Mouse (Mus musculus) stomach, postnatal 0 days (tissue): ENCODE measurements around the gene Zfhx3. TPM values are rescaled to one million over a fixed set of nuclear protein-coding genes. Genes with fewer than 3 reads are reported as not detected.

Experiments
- ATAC-seq: fragments of 200-750 bp; cut with Nextera tagmentation; 2 replicates; pipeline ENCODE4 v1.8.0; 2017; ENCODE audit not compliant: low FRiP score, low TSS enrichment
- DNase-seq: peaks from one replicate; pipeline ENCODE4 v3.0.0-alpha.2; 2016; ENCODE audit warnings: low spot score
- H3K27ac ChIP-seq: fragments of 300-500 bp; sonication (generic); replicated peaks from 2 replicates; pipeline ENCODE4 v1.5.1; 2014; ENCODE audit warnings: mild to moderate bottlenecking, control low read depth
- H3K27me3 ChIP-seq: fragments of 300-500 bp; sonication (generic); 2 replicates; pipeline ENCODE4 v1.6.1; 2014; ENCODE audit warnings: low read length; ENCODE audit not compliant: control insufficient read depth, insufficient read depth
- H3K36me3 ChIP-seq: fragments of 300-500 bp; sonication (generic); 2 replicates; pipeline ENCODE4 v1.6.1; 2014; ENCODE audit warnings: low read length, mixed read lengths; ENCODE audit not compliant: control insufficient read depth, insufficient read depth
- H3K4me1 ChIP-seq: fragments of 300-500 bp; sonication (generic); replicated peaks from 2 replicates; pipeline ENCODE4 v1.6.1; 2014; ENCODE audit warnings: antibody characterized with exemption; ENCODE audit not compliant: control insufficient read depth, insufficient read depth
- H3K4me2 ChIP-seq: fragments of 300-500 bp; sonication (generic); replicated peaks from 2 replicates; pipeline ENCODE4 v1.6.1; 2014; ENCODE audit warnings: low read depth, mild to moderate bottlenecking, control low read depth, moderate library complexity
- H3K4me3 ChIP-seq: fragments of 300-500 bp; sonication (generic); 2 replicates; pipeline ENCODE4 v1.5.1; 2014; ENCODE audit warnings: low read depth, low read length, control low read depth
- H3K9ac ChIP-seq: fragments of 300-500 bp; sonication (generic); 2 replicates; pipeline ENCODE4 v1.6.1; 2014; ENCODE audit warnings: mild to moderate bottlenecking, low read length, control low read depth, mixed read lengths
- H3K9me3 ChIP-seq: fragments of 300-500 bp; sonication (generic); 2 replicates; pipeline ENCODE4 v1.6.1; 2016; ENCODE audit warnings: low read length; ENCODE audit not compliant: control insufficient read depth
- CTCF ChIP-seq: IDR thresholded peaks from 2 replicates; pipeline ENCODE4 v1.5.1; 2016; ENCODE audit warnings: antibody characterized with exemption, low read depth, mild to moderate bottlenecking, moderate library complexity
- EP300 ChIP-seq: optimal IDR thresholded peaks from 2 replicates; pipeline ENCODE3; 2016; ENCODE audit warnings: antibody characterized with exemption
- WGBS: fragments of 180-500 bp; shearing (Covaris S2); extraction: QIAGEN DNeasy Blood & Tissue Kit; methylation state at CpG from one replicate; pipeline ENCODE4 v1.1.7; 2014; 5-methylcytosine and 5-hydroxymethylcytosine counted together
- polyA plus RNA-seq: library from polyadenylated mRNA; unstranded; fragments of >200 nt; fragmentation: Nextera tagmentation; extraction: Ambion mirVana; gene quantifications from 2 replicates; pipeline ENCODE4 v1.2.1, GENCODE M21; 2015

Gene Zfhx3
- polyA plus RNA-seq, 1 experiment from 2014 or later: 4.6 TPM

GRCm38 (mm10) chr8:108529421-108529820 is 587.0 kb downstream of the Zfhx3 start:
- H3K9ac ChIP-seq: no peak overlapping the region
- TF ChIP-seq CTCF (no peak), EP300 (no peak)
- H3K9me3 ChIP-seq: no peaks in the 10 kb centered on the region
- no peak overlapping the region for H3K4me2 ChIP-seq
- no peak overlapping the region for H3K27ac ChIP-seq
- no peaks in the 10 kb centered on the region for H3K27me3 ChIP-seq
- no peak overlapping the region for H3K4me3 ChIP-seq
- DNase-seq (no peak), ATAC-seq (no peak)
- 95% methylated on average over 7 of the region's 7 CpGs for WGBS
- H3K4me1 ChIP-seq: no peaks in the 10 kb centered on the region
- no peaks in the 10 kb centered on the region for H3K36me3 ChIP-seq

- H3K36me3 ChIP-seq: no peaks in the 10 kb centered on the region
- H3K9ac ChIP-seq: no peak overlapping the region
- H3K27me3 ChIP-seq: no peaks in the 10 kb centered on the region
- no peaks in the 10 kb centered on the region for H3K4me1 ChIP-seq
- H3K27ac ChIP-seq: no peak overlapping the region
- 80% methylated on average over 16 of the region's 16 CpGs for WGBS
- TF ChIP-seq CTCF: no peak
- no peak for TF ChIP-seq EP300
- H3K4me2 ChIP-seq: no peak overlapping the region
- DNase-seq (no peak), ATAC-seq (no peak)
- no peak overlapping the region for H3K4me3 ChIP-seq
- no peaks in the 10 kb centered on the region for H3K9me3 ChIP-seq
Observed at GRCm38 (mm10) chr8:108535121-108535876, 592.9 kb downstream of the Zfhx3 start.

GRCm38 (mm10) chr8:108536186-108536585 is 593.7 kb downstream of the Zfhx3 start:
- Histone ChIP-seq H3K9me3 (no peaks in the 10 kb centered on the region), H3K27ac (no peak overlapping the region), H3K4me2 (no peak overlapping the region), H3K36me3 (no peaks in the 10 kb centered on the region), H3K4me1 (no peaks in the 10 kb centered on the region), H3K9ac (no peak overlapping the region), H3K4me3 (no peak overlapping the region), H3K27me3 (no peaks in the 10 kb centered on the region)
- no peak for DNase-seq
- no peak for ATAC-seq
- WGBS: 82% methylated on average over 7 of the region's 7 CpGs
- TF ChIP-seq CTCF: no peak
- TF ChIP-seq EP300: no peak

- no peak overlapping the region for H3K9ac ChIP-seq
- no peak for TF ChIP-seq CTCF
- no peak for TF ChIP-seq EP300
- no peaks in the 10 kb centered on the region for H3K9me3 ChIP-seq
- WGBS: 69% methylated on average over 15 of the region's 15 CpGs
- H3K4me2 ChIP-seq: no peak overlapping the region
- no peak for DNase-seq
- ATAC-seq: no peak
- H3K27ac ChIP-seq: no peak overlapping the region
- no peaks in the 10 kb centered on the region for H3K4me1 ChIP-seq
- no peak overlapping the region for H3K4me3 ChIP-seq
- no peaks in the 10 kb centered on the region for H3K36me3 ChIP-seq
- H3K27me3 ChIP-seq: no peaks in the 10 kb centered on the region
Observed at GRCm38 (mm10) chr8:108536911-108537351, 594.5 kb downstream of the Zfhx3 start.

- ATAC-seq: no peak
- WGBS: 77% methylated on average over 25 of the region's 25 CpGs
- Histone ChIP-seq H3K27ac (no peak overlapping the region), H3K36me3 (no peaks in the 10 kb centered on the region), H3K27me3 (no peaks in the 10 kb centered on the region), H3K4me2 (no peak overlapping the region), H3K4me1 (no peaks in the 10 kb centered on the region), H3K4me3 (no peak overlapping the region), H3K9ac (no peak overlapping the region), H3K9me3 (no peaks in the 10 kb centered on the region)
- no peak for TF ChIP-seq EP300
- TF ChIP-seq CTCF: no peak
- no peak for DNase-seq
Observed at GRCm38 (mm10) chr8:108537686-108538551, 595.5 kb downstream of the Zfhx3 start.
